Mouse (Mus musculus) intestine, postnatal 0 days (tissue): Measurements from ENCODE around the gene Il17rc. TPM values are rescaled to one million over a fixed set of nuclear protein-coding genes. Genes with fewer than 3 reads are reported as not detected.

Experiments used
- ATAC-seq: fragments of 200-750 bp; cut with Nextera tagmentation; 2 replicates; pipeline ENCODE4 v1.8.0; 2017; ENCODE audit warnings: mild to moderate bottlenecking, moderate TSS enrichment, moderate library complexity
- H3K27ac ChIP-seq: fragments of 300-500 bp; sonication (generic); 2 replicates; pipeline ENCODE4 v1.5.1; 2014; ENCODE audit warnings: mild to moderate bottlenecking, low read depth, low read length, moderate library complexity
- H3K27me3 ChIP-seq: fragments of 300-500 bp; sonication (generic); replicated peaks from 2 replicates; pipeline ENCODE4 v1.6.1; 2014; ENCODE audit warnings: low read length, mixed read lengths; ENCODE audit not compliant: control insufficient read depth, insufficient read depth
- H3K36me3 ChIP-seq: fragments of 300-500 bp; sonication (generic); 2 replicates; pipeline ENCODE4 v1.6.1; 2014; ENCODE audit warnings: mild to moderate bottlenecking, moderate library complexity; ENCODE audit not compliant: control insufficient read depth, insufficient read depth
- H3K4me1 ChIP-seq: fragments of 300-500 bp; sonication (generic); replicated peaks from 2 replicates; pipeline ENCODE4 v1.6.1; 2014; ENCODE audit warnings: antibody characterized with exemption, low read length, mixed read lengths; ENCODE audit not compliant: control insufficient read depth, insufficient read depth
- H3K4me2 ChIP-seq: fragments of 300-500 bp; sonication (generic); replicated peaks from 2 replicates; pipeline ENCODE4 v1.6.1; 2014; ENCODE audit warnings: low read depth, mild to moderate bottlenecking, moderate library complexity
- H3K4me3 ChIP-seq: fragments of 300-500 bp; sonication (generic); 2 replicates; pipeline ENCODE4 v1.5.1; 2014; ENCODE audit warnings: low read depth, low read length
- H3K9ac ChIP-seq: fragments of 300-500 bp; sonication (generic); 2 replicates; pipeline ENCODE4 v1.6.1; 2014; ENCODE audit warnings: mild to moderate bottlenecking, low read depth, low read length
- H3K9me3 ChIP-seq: fragments of 300-500 bp; sonication (generic); 2 replicates; pipeline ENCODE4 v1.6.1; 2016; ENCODE audit warnings: mixed run types; ENCODE audit not compliant: control insufficient read depth
- CTCF ChIP-seq: sonication (generic); IDR thresholded peaks from 2 replicates; pipeline ENCODE4 v1.5.1; 2016; ENCODE audit warnings: low read depth, mild to moderate bottlenecking, control low read depth, antibody characterized with exemption, moderate library complexity
- WGBS: fragments of 180-500 bp; shearing (Covaris S2); extraction: QIAGEN DNeasy Blood & Tissue Kit; methylation state at CpG from one replicate; pipeline ENCODE4 v1.1.7; 2014; 5-methylcytosine and 5-hydroxymethylcytosine counted together
- polyA plus RNA-seq: library from polyadenylated mRNA; unstranded; fragments of >200 nt; fragmentation: Nextera tagmentation; extraction: Ambion mirVana; gene quantifications from 2 replicates; pipeline ENCODE4 v1.2.1, GENCODE M21; 2015

Il17rc gene
- polyA plus RNA-seq, 1 experiment from 2014 or later, result 16.5 TPM

- Histone ChIP-seq H3K9me3 (no peaks in the 10 kb centered on the region), H3K4me1 (no peaks in the 10 kb centered on the region), H3K36me3 (peaks cover 3% of the 10 kb centered on the region; the same call in 1 of the 2 replicates), H3K27me3 (no peaks in the 10 kb centered on the region), H3K27ac (no peak overlapping the region), H3K4me2 (no peak overlapping the region), H3K9ac (no peak overlapping the region), H3K4me3 (no peak overlapping the region)
- TF ChIP-seq CTCF, result no peak
- WGBS, result 64% methylated on average over 7 of the region's 7 CpGs
- no peak for ATAC-seq
Measured at GRCm38 (mm10) chr6:113508272-113508946, 37.2 kb downstream of the Il17rc start.

- H3K4me2 ChIP-seq, result no peak overlapping the region
- ATAC-seq, result no peak
Measured at GRCm38 (mm10) chr6:113508947-113509280, 37.7 kb downstream of the Il17rc start.

GRCm38 (mm10) chr6:113513944-113514343 is 42.7 kb downstream of the Il17rc start:
- Histone ChIP-seq H3K27me3 (no peaks in the 10 kb centered on the region), H3K4me3 (no peak overlapping the region), H3K4me2 (no peak overlapping the region), H3K27ac (no peak overlapping the region), H3K36me3 (peaks cover 56% of the 10 kb centered on the region), H3K4me1 (no peaks in the 10 kb centered on the region), H3K9me3 (no peaks in the 10 kb centered on the region), H3K9ac (no peak overlapping the region)
- ATAC-seq, result peak; percentile 33; the same call in 1 of the 2 replicates
- no peak for TF ChIP-seq CTCF
- WGBS, result 71% methylated on average over 6 of the region's 6 CpGs

More at GRCm38 (mm10) chr6:113508947-113509280, 37.7 kb downstream of the Il17rc start:
- TF ChIP-seq CTCF, result no peak
- no peak overlapping the region for H3K9ac ChIP-seq
- WGBS, result 60% methylated on average over 5 of the region's 5 CpGs
- peaks cover 8% of the 10 kb centered on the region for H3K36me3 ChIP-seq
- H3K9me3 ChIP-seq, result no peaks in the 10 kb centered on the region
- H3K27ac ChIP-seq, result no peak overlapping the region
- no peak overlapping the region for H3K4me3 ChIP-seq
- no peaks in the 10 kb centered on the region for H3K27me3 ChIP-seq
- H3K4me1 ChIP-seq, result no peaks in the 10 kb centered on the region

- no peak overlapping the region for H3K4me2 ChIP-seq
- WGBS, result 97% methylated on average over 3 of the region's 3 CpGs
- H3K4me1 ChIP-seq, result no peaks in the 10 kb centered on the region
- TF ChIP-seq CTCF, result no peak
- no peaks in the 10 kb centered on the region for H3K9me3 ChIP-seq
- H3K4me3 ChIP-seq, result no peak overlapping the region
- peaks cover 63% of the 10 kb centered on the region for H3K36me3 ChIP-seq
- H3K27ac ChIP-seq, result no peak overlapping the region
- no peaks in the 10 kb centered on the region for H3K27me3 ChIP-seq
- ATAC-seq, result no peak
- no peak overlapping the region for H3K9ac ChIP-seq
Measured at GRCm38 (mm10) chr6:113514600-113514999, 43.4 kb downstream of the Il17rc start.

GRCm38 (mm10) chr6:113517434-113518080 is 46.3 kb downstream of the Il17rc start:
- peaks cover 89% of the 10 kb centered on the region for H3K36me3 ChIP-seq
- WGBS, result 87% methylated on average over 8 of the region's 8 CpGs

GRCm38 (mm10) chr6:113522310-113522709 is 51.1 kb downstream of the Il17rc start:
- no peak for ATAC-seq
- H3K27ac ChIP-seq, result no peak overlapping the region
- no peaks in the 10 kb centered on the region for H3K27me3 ChIP-seq
- TF ChIP-seq CTCF, result no peak
- H3K4me2 ChIP-seq, result no peak overlapping the region
- H3K4me3 ChIP-seq, result no peak overlapping the region
- H3K9me3 ChIP-seq, result no peaks in the 10 kb centered on the region
- WGBS, result 69% methylated on average over 1 of the region's 1 CpGs
- peaks cover 55% of the 10 kb centered on the region for H3K36me3 ChIP-seq
- H3K4me1 ChIP-seq, result no peaks in the 10 kb centered on the region
- H3K9ac ChIP-seq, result no peak overlapping the region

More at GRCm38 (mm10) chr6:113517434-113518080, 46.3 kb downstream of the Il17rc start:
- no peaks in the 10 kb centered on the region for H3K27me3 ChIP-seq
- H3K27ac ChIP-seq, result no peak overlapping the region
- no peaks in the 10 kb centered on the region for H3K9me3 ChIP-seq
- ATAC-seq, result no peak
- no peaks in the 10 kb centered on the region for H3K4me1 ChIP-seq
- H3K9ac ChIP-seq, result no peak overlapping the region
- TF ChIP-seq CTCF, result no peak
- no peak overlapping the region for H3K4me3 ChIP-seq
- H3K4me2 ChIP-seq, result no peak overlapping the region
